Comparison of ENCODE assay signal across 9 mouse cellular contexts in genomic region chr13:53454794-53455672, GRCm38 (mm10). TPM values are rescaled to one million over a fixed set of nuclear protein-coding genes. Genes with fewer than 3 reads are reported as not detected.
DNase-seq lines count a peak whose midpoint lies in the region; ATAC-seq and TF ChIP-seq lines count a peak whose summit lies in the region.
"Had no signal": no experiment of that assay in that cellular context is flagged by ENCODE, and none has a peak within 500 bp of the region (broad histone marks: within the 10 kb centered on the region; RNA-seq: fewer than 3 reads in every experiment).

No protein-coding gene starts in this region.

- peak overlapping the region; percentile 55 for H3K4me2 ChIP-seq in lung, embryonic 14.5 days
- H3K4me2 ChIP-seq in limb, embryonic 11.5 days (ENCODE audit: low read depth, severe bottlenecking), result peak overlapping the region; percentile 47

- WGBS in lung, embryonic 14.5 days, result 8% methylated on average over 21 of the region's 21 CpGs
- WGBS in limb, embryonic 11.5 days, result 8% methylated on average over 21 of the region's 21 CpGs

- no peaks in the 10 kb centered on the region for H3K4me1 ChIP-seq in lung, embryonic 14.5 days (ENCODE audit: insufficient read depth)
- peaks cover 10% of the 10 kb centered on the region; the same call in 1 of the 2 replicates for H3K4me1 ChIP-seq in limb, embryonic 11.5 days (ENCODE audit: control insufficient read depth, insufficient read depth, low read length)

- no peak overlapping the region for H3K27ac ChIP-seq in lung, embryonic 14.5 days (ENCODE audit: low read depth)
- H3K27ac ChIP-seq in limb, embryonic 11.5 days (replicated peaks; ENCODE audit: low read depth, low read length), result no peak overlapping the region

- peak overlapping the region; percentile 20; the same call in 1 of the 2 replicates for H3K9ac ChIP-seq in lung, embryonic 14.5 days
- H3K9ac ChIP-seq in limb, embryonic 11.5 days (ENCODE audit: low read length), result peak overlapping the region; percentile 39; the same call in 1 of the 2 replicates

- H3K9me3 ChIP-seq in lung, embryonic 14.5 days (ENCODE audit: low read depth, low read length), result no peaks in the 10 kb centered on the region
- no peaks in the 10 kb centered on the region for H3K9me3 ChIP-seq in limb, embryonic 11.5 days (ENCODE audit: control insufficient read depth, low read length)

- no peak for TF ChIP-seq CTCF in lung, embryonic 14.5 days (IDR thresholded peaks at IDR 0.05; ENCODE audit: low read depth)

- no peaks in the 10 kb centered on the region for H3K36me3 ChIP-seq in lung, embryonic 14.5 days (ENCODE audit: insufficient read depth)
- H3K36me3 ChIP-seq in limb, embryonic 11.5 days (ENCODE audit: control insufficient read depth, insufficient read depth, low read length), result no peaks in the 10 kb centered on the region

- peak overlapping the region; percentile 22 for H3K4me3 ChIP-seq in lung, embryonic 14.5 days (ENCODE audit: low read depth, low read length)
- H3K4me3 ChIP-seq in limb, embryonic 11.5 days (ENCODE audit: low read depth, low read length), result no peak overlapping the region

- H3K27me3 ChIP-seq in lung, embryonic 14.5 days (ENCODE audit: insufficient read depth, low read length), result peaks cover 8% of the 10 kb centered on the region; the same call in 1 of the 2 replicates
- 0 out of 2 replicates have a peak, but pooled peaks cover 2% of the 10 kb centered on the region for H3K27me3 ChIP-seq in limb, embryonic 11.5 days (ENCODE audit: control insufficient read depth, insufficient read depth, low read length)

- ATAC-seq in lung, embryonic 14.5 days (ENCODE audit: insufficient read depth), result no peak
- no peak for ATAC-seq in limb, embryonic 11.5 days (ENCODE audit: insufficient number of reproducible peaks, low FRiP score, low TSS enrichment, low read depth)

- peak; percentile 39 to 48 for DNase-seq in cerebellum, postnatal 10 days
- no peak for DNase-seq in cerebellum, adult 18-20 months
- DNase-seq in lung, embryonic 14.5 days, result no peak
- DNase-seq in lung, postnatal 10 days, result no peak
- DNase-seq in limb, embryonic 11.5 days (ENCODE audit: low spot score), result peak; percentile 50
- DNase-seq in retina, postnatal 1 day, result peak; percentile 67
- DNase-seq in gastrocnemius, postnatal 10 days, result no peak
- DNase-seq in gastrocnemius, postnatal 4 days (ENCODE audit: low spot score in 2 of 2), result no peak
- DNase-seq: lung, adult 18-20 months had no signal

RNA-seq across cellular contexts. Expression of gene Msx2, which starts 17.8 kb away (rescaled TPM):
- 0.61 and 0.78 TPM in 2 replicates for polyA plus RNA-seq in lung, embryonic 14.5 days (2014; fragmentation: Nextera tagmentation; extraction: Ambion mirVana)
- 35.6 and 40.3 TPM in 2 replicates for polyA plus RNA-seq in limb, embryonic 11.5 days (2014; fragmentation: Nextera tagmentation; extraction: Ambion mirVana)
- under 1 TPM in 1 of 2 experiments, not detected in 1; 0.23 TPM for total RNA-seq in gastrocnemius, postnatal 10 days (2021)
- total RNA-seq in gastrocnemius, postnatal 4 days (2021), result under 1 TPM; 0.31 to 0.69 TPM

Comparison
In these comparisons a context has a peak if more than half of its experiments do, and no peak if none do; other contexts are left out.
1. DNase-seq: peak in cerebellum, postnatal 10 days (2 of 2), limb, embryonic 11.5 days (single experiment) and retina, postnatal 1 day (single experiment); none in cerebellum, adult 18-20 months (0 of 2), lung, embryonic 14.5 days (single experiment), lung, postnatal 10 days (single experiment), gastrocnemius, postnatal 10 days (single experiment) and gastrocnemius, postnatal 4 days (0 of 2).